Mouse (Mus musculus): Measurements from ENCODE around the gene Scn3b. TPM values are rescaled to one million over a fixed set of nuclear protein-coding genes. Genes with fewer than 3 reads are reported as not detected.

The Scn3b gene
- total RNA-seq (2023) = not detected in 4 replicates

GRCm38 (mm10) chr9:40269103-40269861, at the start of gene Scn3b:
Scn3b (plus strand) TSS chr9:40269217.

Other genes with a start within 250 kb of the Scn3b start
- not detected in 4 replicates for gene Olfr981, start 247.8 kb upstream of the Scn3b start, total RNA-seq (2023)
- not detected in 4 replicates for gene Olfr982, start 195.4 kb upstream of the Scn3b start, total RNA-seq (2023)
- gene Olfr983, start 175.6 kb upstream of the Scn3b start, total RNA-seq (2023) = not detected in 4 replicates
- gene Olfr984, start 155.0 kb upstream of the Scn3b start, total RNA-seq (2023) = not detected in 4 replicates
- not detected in 4 replicates for gene Olfr985, start 139.0 kb upstream of the Scn3b start, total RNA-seq (2023)
- gene Tmem225, start 121.1 kb upstream of the Scn3b start, total RNA-seq (2023) = not detected in 4 replicates
- gene Olfr986, start 88.3 kb upstream of the Scn3b start, total RNA-seq (2023) = not detected in 4 replicates
- 2.1 to 2.6 TPM (median 2.4 TPM) in 4 replicates for gene Zfp202, start 76.9 kb upstream of the Scn3b start, total RNA-seq (2023)